Mouse (Mus musculus) adrenal gland, postnatal 25 days (tissue): Measurements from ENCODE around the gene Smbd1. TPM values are rescaled to one million over a fixed set of nuclear protein-coding genes. Genes with fewer than 3 reads are reported as not detected.

ENCODE experiments used
- DNase-seq: peaks from one replicate; pipeline ENCODE4 v3.0.0; 2021; ENCODE audit warnings: mixed read lengths
- long read RNA-seq: library from polyadenylated mRNA; stranded (forward); transcript quantifications from one replicate; pipeline ENCODE4 v2.0.0, GENCODE M21; 2021
- total RNA-seq: library from RNA; stranded (reverse); gene quantifications from 2 replicates; pipeline ENCODE4 v1.2.3, GENCODE M21; 2021

Smbd1 gene
- not detected in 2 replicates for total RNA-seq
- long read RNA-seq: 0 reads

- DNase-seq: no peak
These were observed at the start of gene Smbd1 for GRCm38 (mm10) chr16:32810321-32810720. Gene Smbd1, minus strand, starts transcription at chr16:32810477.

GRCm38 (mm10) chr16:32858771-32859636 lies 48.7 kb upstream of the Smbd1 start:
- DNase-seq: peak; percentile 27

DNA sequence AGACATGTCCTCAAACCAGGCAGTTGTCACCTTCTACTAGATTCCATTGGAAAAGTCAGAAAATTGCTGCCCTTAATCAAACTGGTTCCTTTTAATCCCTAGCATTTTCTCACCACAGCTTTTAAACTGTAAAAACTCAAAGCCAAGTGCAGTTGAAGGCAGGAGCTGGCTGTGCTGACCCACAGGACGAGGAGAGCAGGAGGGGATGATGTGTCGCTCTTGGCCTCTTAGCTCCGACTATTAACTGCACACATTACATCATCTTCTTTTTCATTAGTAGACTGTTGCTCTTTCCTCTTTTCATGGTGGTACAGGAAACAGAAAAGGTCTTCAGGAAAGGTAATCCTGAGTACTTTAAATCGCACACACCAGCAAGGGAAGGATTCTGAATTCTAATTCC lies 48.1 kb upstream of the Smbd1 start:
- no peak for DNase-seq

GRCm38 (mm10) chr16:32856751-32857150 lies 46.5 kb upstream of the Smbd1 start:
- no peak for DNase-seq

DNA sequence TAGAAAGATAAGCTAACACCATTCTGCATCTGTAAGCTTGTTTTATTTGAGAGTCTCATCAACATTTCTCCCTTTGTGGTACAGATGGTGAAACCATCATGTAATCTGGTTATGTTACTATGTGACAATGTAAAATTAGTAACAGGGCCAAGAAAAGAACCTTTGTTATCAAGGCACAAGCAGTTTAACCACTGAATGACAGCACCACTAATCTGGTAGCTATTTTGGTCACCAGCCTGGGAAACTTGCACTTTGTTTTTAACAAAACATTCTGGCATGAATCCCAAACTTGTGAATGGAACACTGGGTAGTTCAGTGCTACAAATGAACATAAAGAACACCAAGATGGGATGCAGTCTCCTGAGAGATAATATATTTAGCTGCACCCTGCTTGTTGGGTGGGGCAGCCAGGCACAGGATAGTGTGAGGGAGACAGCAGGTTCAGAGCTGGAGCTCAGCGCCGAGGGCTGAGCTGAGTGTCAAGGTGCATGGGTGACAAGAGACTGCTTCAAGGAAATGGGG lies 43.8 kb upstream of the Smbd1 start:
- DNase-seq: no peak

DNA sequence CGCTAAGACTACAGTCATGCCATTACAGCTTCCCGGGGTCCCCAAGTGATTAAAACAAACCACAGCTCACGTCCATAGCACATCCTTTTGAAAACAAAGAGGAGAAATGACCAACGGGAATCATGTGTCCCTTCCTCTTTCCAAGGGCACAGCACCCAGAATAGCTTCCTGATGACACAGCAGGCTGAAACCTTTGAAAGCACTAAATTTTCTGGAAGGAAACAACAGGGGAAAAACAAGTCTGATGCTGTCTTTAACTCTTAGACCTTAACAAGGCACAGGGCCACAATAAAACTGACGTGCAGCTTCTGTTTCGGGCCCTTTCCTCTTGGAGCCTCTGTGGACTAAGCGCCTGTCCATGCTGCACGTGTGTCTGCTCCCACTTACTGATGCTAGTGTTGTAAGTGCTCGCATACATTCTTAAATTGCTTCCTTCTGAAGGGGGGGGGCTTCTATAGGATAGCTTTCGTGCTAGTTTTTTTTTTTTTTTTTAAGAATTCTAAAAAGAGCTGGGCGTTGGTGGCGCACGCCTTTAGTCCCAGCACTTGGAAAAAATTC lies 43.3 kb upstream of the Smbd1 start:
- DNase-seq: no peak

DNA sequence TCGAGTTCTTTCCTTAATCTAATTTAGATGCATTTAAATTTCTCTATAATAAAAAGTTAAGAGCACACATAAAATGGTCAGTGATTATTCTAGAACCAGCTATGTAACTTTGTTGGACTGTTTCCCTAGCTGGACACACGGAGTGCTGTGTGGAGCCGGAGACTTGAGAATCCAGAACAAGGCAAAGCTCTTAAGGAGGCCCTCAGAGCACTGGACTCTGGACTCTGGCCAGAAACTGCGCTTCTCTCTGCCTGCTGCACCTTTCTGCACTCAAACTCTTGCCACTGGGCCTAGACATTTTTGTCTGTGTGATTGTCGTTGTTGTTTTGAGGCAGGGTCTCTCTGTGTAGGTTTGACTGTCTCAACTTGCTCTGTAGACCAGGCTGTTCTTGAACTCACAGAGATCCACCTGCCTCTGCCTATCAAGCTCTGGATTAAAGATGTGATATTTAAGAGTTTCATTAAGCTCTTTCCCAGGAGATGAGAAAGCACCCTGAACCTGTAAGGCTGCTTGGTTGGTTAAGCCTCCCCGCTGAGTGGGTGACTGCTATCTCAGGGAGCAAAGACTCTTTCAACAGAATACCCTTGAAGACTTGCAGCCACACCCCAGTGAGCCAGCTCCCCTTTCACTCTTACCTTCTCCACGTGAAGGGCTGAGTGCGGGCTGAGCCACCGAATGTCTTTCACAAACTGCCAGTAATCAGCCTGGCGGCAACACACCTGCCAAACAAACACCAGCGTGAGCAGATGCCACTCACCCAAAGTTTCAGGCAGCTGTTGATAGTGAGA lies 39.0 kb upstream of the Smbd1 start:
- no peak for DNase-seq

- DNase-seq: no peak
These were observed 36.8 kb upstream of the Smbd1 start for GRCm38 (mm10) chr16:32847103-32847502.

- no peak for DNase-seq
These were observed 21.2 kb upstream of the Smbd1 start for GRCm38 (mm10) chr16:32831501-32831900.

DNA sequence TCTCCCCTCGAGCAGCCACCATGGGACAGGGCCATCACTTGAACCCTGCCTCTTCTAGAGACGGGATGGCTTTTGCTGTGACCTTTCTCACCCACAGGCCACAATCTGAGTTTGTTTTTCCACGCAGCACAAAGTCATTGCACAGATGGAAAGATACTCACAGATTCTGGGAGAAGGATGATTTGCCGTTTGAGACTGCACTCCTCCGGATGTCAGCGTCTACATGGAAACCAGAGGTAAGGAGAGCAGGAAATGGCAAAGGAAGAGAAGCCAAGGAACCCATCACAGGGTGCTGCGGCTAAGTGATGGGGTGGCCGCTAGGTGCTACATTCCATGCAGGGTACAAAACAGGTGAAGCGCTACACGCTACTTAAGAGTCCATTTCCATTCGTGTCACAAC lies 18.8 kb upstream of the Smbd1 start:
- DNase-seq: no peak

GRCm38 (mm10) chr16:32826521-32826920 lies 16.2 kb upstream of the Smbd1 start:
- no peak for DNase-seq

- DNase-seq: no peak
These were observed 15.1 kb upstream of the Smbd1 start for GRCm38 (mm10) chr16:32825380-32825779.

- DNase-seq: no peak
These were observed 13.8 kb upstream of the Smbd1 start for GRCm38 (mm10) chr16:32824061-32824460.

DNA sequence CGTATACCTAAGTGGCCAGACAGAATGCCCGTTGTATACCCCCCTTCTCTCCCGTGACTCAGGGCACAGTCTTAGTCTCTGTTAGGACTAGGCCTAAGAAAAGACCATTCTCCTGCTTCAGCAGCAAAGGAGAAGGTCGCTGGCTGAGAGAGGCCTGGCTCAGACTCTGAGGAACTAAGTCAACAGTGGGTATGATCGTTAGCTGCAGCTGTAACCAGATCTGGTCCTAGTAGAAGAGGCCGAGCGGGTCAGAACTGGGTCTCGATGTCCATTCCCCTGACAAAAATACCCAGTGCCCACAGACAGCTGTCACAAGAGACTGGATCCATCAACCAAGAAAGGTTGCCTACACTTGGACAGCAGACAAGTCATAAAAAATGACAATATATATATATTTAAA lies 13.2 kb upstream of the Smbd1 start:
- no peak for DNase-seq

DNA sequence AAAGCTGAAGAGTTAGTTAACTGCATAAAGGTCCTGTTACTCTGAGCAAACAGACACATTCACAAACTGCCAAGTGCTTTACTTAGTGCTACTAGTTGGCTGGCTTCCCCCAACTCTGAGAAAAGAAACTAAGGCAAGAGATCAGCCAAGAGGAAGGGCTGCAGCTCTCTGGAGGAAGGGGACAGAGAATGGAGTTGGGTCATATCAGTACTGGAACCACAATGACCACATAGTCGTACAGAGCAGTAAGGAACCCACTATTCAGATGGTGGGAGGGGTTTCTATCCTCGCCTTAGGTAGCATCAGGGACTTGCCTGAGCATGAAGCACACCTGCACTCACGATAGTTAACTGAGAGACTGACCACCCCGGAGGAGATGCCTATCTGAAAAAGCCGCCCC lies 12.6 kb upstream of the Smbd1 start:
- DNase-seq: no peak

DNA sequence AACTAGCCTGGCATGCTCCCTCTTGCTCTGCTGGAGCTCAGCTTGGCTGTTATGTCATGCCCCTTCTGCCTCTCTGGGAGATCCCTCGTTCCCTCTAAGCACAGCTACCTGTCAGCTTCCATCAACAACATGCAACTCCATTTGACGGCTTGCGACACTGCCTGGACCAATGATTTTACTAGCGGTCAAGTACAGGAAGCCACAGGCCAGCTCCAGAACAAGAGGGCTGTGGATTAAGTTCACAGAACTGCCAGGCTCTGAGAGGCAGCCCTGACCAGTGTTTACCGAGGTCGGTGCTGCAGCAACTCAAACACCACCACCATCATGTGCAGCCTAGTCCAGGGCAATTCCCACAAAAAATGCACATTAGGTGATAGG lies 12.2 kb upstream of the Smbd1 start:
- DNase-seq: no peak

- peak; percentile 14 for DNase-seq
These were observed 11.6 kb upstream of the Smbd1 start for GRCm38 (mm10) chr16:32821772-32822449.

- DNase-seq: no peak
These were observed 8.2 kb upstream of the Smbd1 start for GRCm38 (mm10) chr16:32818441-32818840.

DNA sequence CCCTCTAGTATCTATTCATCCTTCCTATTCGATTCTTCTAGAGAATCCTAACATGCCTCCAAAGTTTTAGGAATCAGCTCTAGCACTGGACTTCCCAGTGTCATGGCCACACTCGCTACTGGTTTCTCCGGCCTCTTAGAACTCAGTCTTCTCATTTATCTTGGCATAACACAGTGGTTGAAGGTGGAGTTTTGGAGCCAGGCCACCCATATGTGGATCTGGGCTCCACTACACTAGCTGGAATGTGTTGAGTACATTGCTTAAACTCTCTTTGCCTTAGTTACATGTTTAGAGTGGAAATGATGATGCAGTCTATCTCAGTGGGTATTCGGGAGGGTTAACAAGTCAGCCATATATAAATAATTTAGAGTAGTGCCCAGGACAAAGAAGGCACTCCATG lies 7.8 kb upstream of the Smbd1 start:
- no peak for DNase-seq

- DNase-seq: no peak
These were observed 4.9 kb upstream of the Smbd1 start for GRCm38 (mm10) chr16:32815160-32815605.

DNA sequence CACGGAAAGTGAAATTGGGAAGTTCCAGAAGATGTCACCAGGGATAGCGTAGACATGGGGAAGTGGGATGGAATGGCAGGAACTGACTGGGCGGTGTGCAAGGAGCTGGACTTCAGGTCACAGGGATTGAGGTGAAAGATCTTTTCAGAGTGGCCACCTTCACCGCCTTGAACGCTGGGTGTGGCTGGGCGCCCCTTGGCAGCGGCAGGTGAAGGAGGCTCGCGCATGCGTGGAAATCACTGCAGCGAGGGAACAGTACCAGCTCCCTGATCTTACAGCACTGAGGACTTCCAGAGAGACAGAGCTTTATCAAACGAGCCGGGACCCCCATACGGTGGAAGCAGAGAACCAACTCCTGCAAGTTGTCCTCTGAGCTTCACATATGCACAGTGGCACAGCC lies 4.3 kb upstream of the Smbd1 start:
- DNase-seq: peak; percentile 35

- DNase-seq: no peak
These were observed 3.5 kb upstream of the Smbd1 start for GRCm38 (mm10) chr16:32813771-32814170.
